Mouse (Mus musculus) myocyte (in vitro differentiated cells): ENCODE measurements at regions not wholly inside any gene's neighbourhood (a gene's known extent, or its start where the extent isn't known, plus 50 kb on each side); places are given as distances from the start of the nearest gene placed in this dataset.

Experiments used
- CEBPB ChIP-seq: IDR thresholded peaks from 2 replicates; pipeline ENCODE4 v1.6.1; 2011; ENCODE audit warnings: mild to moderate bottlenecking, moderate library complexity; ENCODE audit not compliant: poor library complexity, insufficient read depth, severe bottlenecking
- E2F4 ChIP-seq: IDR thresholded peaks from one replicate; pipeline ENCODE4 v1.6.1; 2011; ENCODE audit warnings: mild to moderate bottlenecking, control low read depth, moderate library complexity; ENCODE audit not compliant: insufficient read depth
- MYOD1 ChIP-seq, 3 experiments: IDR thresholded peaks; one replicate each; pipeline ENCODE4 v1.6.1; 2011; ENCODE audit warnings: control low read depth in 2 of 3, low read depth in 2 of 3, mild to moderate bottlenecking in 2 of 3, moderate library complexity in 1 of 3; ENCODE audit not compliant: insufficient read length in 2 of 3, control insufficient read depth in 1 of 3
- MYOG ChIP-seq, 3 experiments: IDR thresholded peaks; one replicate each; pipeline ENCODE4 v1.6.1; 2011; ENCODE audit warnings: control low read depth in 2 of 3, low read depth in 2 of 3, mild to moderate bottlenecking in 2 of 3; ENCODE audit not compliant: insufficient read length in 2 of 3, control insufficient read depth in 1 of 3, insufficient read depth in 1 of 3
- POLR2A ChIP-seq: IDR thresholded peaks from one replicate; pipeline ENCODE4 v1.6.1; 2011; ENCODE audit warnings: low read depth, mild to moderate bottlenecking, control low read depth, moderate library complexity; ENCODE audit not compliant: insufficient read length
- POLR2AphosphoS2 ChIP-seq: IDR thresholded peaks from one replicate; pipeline ENCODE4 v1.6.1; 2011; ENCODE audit warnings: low read depth, control low read depth; ENCODE audit not compliant: insufficient read length
- REST ChIP-seq: IDR thresholded peaks from one replicate; pipeline ENCODE4 v1.6.1; 2011; ENCODE audit warnings: mild to moderate bottlenecking, control low read depth, moderate library complexity; ENCODE audit not compliant: insufficient read depth, insufficient read length
- TCF12 ChIP-seq: IDR thresholded peaks from one replicate; pipeline ENCODE4 v1.6.1; 2011; ENCODE audit warnings: mild to moderate bottlenecking, control low read depth; ENCODE audit not compliant: poor library complexity, insufficient read depth, severe bottlenecking
- TCF3 ChIP-seq: IDR thresholded peaks from one replicate; pipeline ENCODE4 v1.6.1; 2011; ENCODE audit warnings: low read depth, control low read depth; ENCODE audit not compliant: insufficient read length
- USF1 ChIP-seq: IDR thresholded peaks from one replicate; pipeline ENCODE4 v1.6.1; 2011; ENCODE audit warnings: low read depth, mild to moderate bottlenecking, control low read depth, moderate library complexity

DNA sequence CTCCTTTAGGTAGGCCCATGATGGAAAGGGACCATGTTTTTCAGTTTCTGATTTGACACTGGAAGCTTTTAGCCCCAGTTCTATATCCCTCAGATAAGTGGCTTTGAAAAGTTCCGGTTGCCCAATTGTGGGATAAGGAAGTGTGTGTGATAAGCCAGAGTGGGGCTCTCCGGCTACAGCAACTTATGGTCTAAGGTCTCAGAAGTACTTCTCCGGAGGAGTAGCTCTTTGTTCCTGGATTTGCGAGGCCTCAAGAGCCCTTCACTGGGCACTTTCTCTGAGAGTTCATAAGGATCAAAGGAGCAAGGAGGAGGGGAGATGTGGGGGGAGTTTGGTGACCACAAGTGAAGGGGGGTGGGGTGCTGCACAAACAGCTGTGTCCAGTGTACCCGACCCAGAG lies 118.3 kb upstream of the Id2 start:
- no peak for TF ChIP-seq POLR2A
- TF ChIP-seq TCF12 = no peak
- no peak for TF ChIP-seq USF1
- no peak for TF ChIP-seq E2F4
- TF ChIP-seq CEBPB = no peak
- no peak for TF ChIP-seq TCF3
- TF ChIP-seq MYOG (IDR thresholded peaks at IDR 0.05; ENCODE audit: control insufficient read depth in 1 of 3, insufficient read depth in 1 of 3, insufficient read length in 2 of 3, low read depth in 2 of 3) = no peak
- TF ChIP-seq POLR2AphosphoS2 = no peak
- no peak for TF ChIP-seq MYOD1 (IDR thresholded peaks at IDR 0.05; ENCODE audit: control insufficient read depth in 1 of 3, insufficient read length in 2 of 3, low read depth in 2 of 3)
- TF ChIP-seq REST = no peak
